Mouse (Mus musculus): ENCODE results near the gene Olfr1201. TPM values are rescaled to one million over a fixed set of nuclear protein-coding genes. Genes with fewer than 3 reads are reported as not detected.

The Olfr1201 gene
- not detected for polyA plus RNA-seq (2014; fragmentation: Illumina TruSeq; extraction: RNeasy Lipid Tissue Mini Kit (QIAGEN cat#74804); ENCODE audit: low read depth, low replicate concordance)

DNA sequence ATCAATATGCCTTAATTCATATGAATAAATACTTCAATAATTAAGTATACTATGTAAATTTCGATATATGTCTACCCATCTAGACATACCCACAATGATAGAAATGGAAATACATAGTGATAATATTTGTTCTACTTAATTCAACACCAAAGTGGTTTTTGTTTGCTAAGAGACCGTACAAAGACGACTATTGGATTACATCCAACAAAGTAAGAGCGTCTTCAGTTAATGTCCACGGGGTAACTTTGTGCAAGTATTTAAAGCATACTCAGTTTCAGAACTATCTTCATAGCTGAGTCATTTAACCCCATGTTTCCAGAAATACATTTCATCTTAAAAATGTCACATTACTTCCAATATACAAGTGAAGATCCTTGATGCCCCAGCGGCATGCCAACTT, at the start of gene Olfr1201:
Gene Olfr1201 (plus strand): TSS at position 301 of the 400 bp plus-strand sequence.

DNA sequence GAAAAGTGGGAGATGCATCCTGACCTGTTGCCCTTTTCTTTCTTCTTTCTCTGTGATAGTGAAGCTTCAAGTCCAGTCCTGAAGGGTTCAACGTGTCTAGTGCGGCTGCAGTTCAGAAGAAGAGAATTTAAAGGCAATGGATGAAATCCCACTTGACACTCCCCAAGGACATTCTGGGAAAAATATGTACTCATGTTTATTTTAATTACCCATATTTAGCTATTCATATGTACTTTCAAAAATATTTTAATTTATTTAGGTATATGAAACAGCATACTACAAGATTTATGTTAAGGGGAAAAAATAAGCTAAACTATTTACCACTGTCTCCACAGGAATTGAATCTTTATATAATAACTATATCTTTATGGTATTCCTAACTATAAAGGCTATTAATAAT, 41.6 kb upstream of the Olfr1201 start, which contains the start of gene Olfr1198:
Gene Olfr1198 (minus strand): TSS at position 101 of the 400 bp plus-strand sequence.

DNA sequence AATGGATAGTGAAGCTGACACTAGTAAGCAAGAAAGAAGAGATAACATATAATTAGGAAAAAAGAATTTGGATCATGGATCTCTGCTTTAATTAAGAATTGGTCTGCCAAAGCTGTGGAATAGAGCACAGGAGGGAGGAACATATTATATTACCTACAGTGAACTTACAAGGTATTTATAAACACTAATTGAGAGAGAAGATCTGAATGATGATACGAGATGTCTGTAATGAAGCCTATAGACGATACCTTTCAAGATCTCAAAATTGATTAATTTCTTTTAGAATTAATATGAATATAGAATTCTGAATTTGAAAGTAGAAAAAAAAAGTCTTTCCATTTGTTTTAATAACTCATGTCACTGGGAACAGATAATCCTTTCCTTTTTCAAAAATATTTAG, 32.5 kb upstream of the Olfr1201 start, which contains the start of gene Olfr1199:
Gene Olfr1199 (minus strand): TSS at position 101 of the 400 bp plus-strand sequence.

DNA sequence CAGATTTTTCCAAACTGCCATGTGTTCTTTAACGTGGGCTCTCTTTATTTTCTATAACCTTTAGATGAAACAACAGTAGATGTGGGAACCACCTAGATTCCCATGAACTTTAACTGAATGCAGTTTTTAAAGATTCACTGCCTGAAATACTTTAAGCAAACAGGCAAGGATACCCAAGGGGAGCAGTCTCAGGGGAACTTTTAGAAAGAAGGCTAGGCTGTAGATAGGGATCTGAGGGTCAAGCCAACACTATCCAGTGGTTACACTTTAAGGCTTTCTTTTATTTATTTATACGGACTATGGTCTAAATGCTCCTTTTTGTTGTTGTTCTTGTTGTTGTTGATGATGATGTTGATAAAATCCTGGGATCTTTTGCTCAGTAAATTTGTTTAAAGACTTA, 22.4 kb upstream of the Olfr1201 start, which contains the start of gene Olfr1200:
Gene Olfr1200 (minus strand): TSS at position 101 of the 400 bp plus-strand sequence.

DNA sequence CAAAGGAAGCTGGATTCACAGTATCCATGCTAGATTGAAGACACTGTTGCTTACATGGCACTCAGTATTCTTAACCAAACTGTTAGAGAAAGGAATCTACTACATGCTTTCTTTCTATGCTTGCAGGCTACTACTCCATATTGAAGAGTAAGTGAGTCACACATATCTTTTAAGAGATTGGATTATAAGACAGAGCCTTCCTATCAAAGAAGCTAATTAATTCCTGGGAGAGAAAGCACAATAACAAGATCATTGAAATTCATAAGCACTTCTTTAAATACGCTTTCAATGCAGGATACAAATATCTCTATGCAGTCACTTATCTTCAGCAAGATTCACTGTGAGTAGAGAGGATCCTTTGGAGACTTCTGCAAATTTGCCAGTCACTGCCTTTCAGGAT, 21.4 kb downstream of the Olfr1201 start, which contains the start of gene Olfr1202:
Gene Olfr1202 (plus strand): TSS at position 301 of the 400 bp plus-strand sequence.

DNA sequence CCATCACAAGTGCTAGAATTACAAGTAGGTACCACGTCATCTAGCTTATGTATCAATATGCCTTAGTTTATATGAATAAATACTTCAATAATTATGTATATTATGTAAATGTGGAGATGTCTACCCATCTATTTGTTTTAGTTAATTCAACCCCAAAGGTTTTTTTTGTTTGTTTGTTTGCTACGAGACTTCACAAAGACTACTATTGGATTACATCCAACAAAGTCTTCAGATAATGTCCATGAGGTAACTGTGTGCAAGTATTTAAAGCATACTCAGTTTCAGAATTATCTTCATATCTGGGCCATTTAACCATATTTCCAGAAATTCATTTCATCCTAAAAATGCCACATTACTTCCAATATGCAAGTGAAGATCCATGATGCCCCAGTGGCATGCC, 36.6 kb downstream of the Olfr1201 start, which contains the start of gene Olfr1205:
Gene Olfr1205 (plus strand): TSS at position 301 of the 400 bp plus-strand sequence.

Other genes starting within 250 kb of the Olfr1201 start
- not detected for gene Olfr1188, start 236.1 kb upstream of the Olfr1201 start, polyA plus RNA-seq (2014; fragmentation: Illumina TruSeq; extraction: RNeasy Lipid Tissue Mini Kit (QIAGEN cat#74804); ENCODE audit: low read depth, low replicate concordance)
- not detected for gene Olfr1189, start 206.6 kb upstream of the Olfr1201 start, polyA plus RNA-seq (2014; fragmentation: Illumina TruSeq; extraction: RNeasy Lipid Tissue Mini Kit (QIAGEN cat#74804); ENCODE audit: low read depth, low replicate concordance)
- gene Olfr1191-ps1, start 152.5 kb upstream of the Olfr1201 start, polyA plus RNA-seq (2014; fragmentation: Illumina TruSeq; extraction: RNeasy Lipid Tissue Mini Kit (QIAGEN cat#74804); ENCODE audit: low read depth, low replicate concordance) = not detected
- not detected for gene Olfr1192-ps1, start 144.5 kb upstream of the Olfr1201 start, polyA plus RNA-seq (2014; fragmentation: Illumina TruSeq; extraction: RNeasy Lipid Tissue Mini Kit (QIAGEN cat#74804); ENCODE audit: low read depth, low replicate concordance)
- gene Olfr1193, start 117.4 kb upstream of the Olfr1201 start, polyA plus RNA-seq (2014; fragmentation: Illumina TruSeq; extraction: RNeasy Lipid Tissue Mini Kit (QIAGEN cat#74804); ENCODE audit: low read depth, low replicate concordance) = not detected
- gene Olfr1195, start 103.8 kb upstream of the Olfr1201 start, polyA plus RNA-seq (2014; fragmentation: Illumina TruSeq; extraction: RNeasy Lipid Tissue Mini Kit (QIAGEN cat#74804); ENCODE audit: low read depth, low replicate concordance) = not detected
- gene Olfr1196, start 88.4 kb upstream of the Olfr1201 start, polyA plus RNA-seq (2014; fragmentation: Illumina TruSeq; extraction: RNeasy Lipid Tissue Mini Kit (QIAGEN cat#74804); ENCODE audit: low read depth, low replicate concordance) = not detected
- not detected for gene Olfr1197, start 60.7 kb upstream of the Olfr1201 start, polyA plus RNA-seq (2014; fragmentation: Illumina TruSeq; extraction: RNeasy Lipid Tissue Mini Kit (QIAGEN cat#74804); ENCODE audit: low read depth, low replicate concordance)
- gene Olfr1198, start 41.7 kb upstream of the Olfr1201 start, polyA plus RNA-seq (2014; fragmentation: Illumina TruSeq; extraction: RNeasy Lipid Tissue Mini Kit (QIAGEN cat#74804); ENCODE audit: low read depth, low replicate concordance) = not detected
- not detected for gene Olfr1199, start 32.6 kb upstream of the Olfr1201 start, polyA plus RNA-seq (2014; fragmentation: Illumina TruSeq; extraction: RNeasy Lipid Tissue Mini Kit (QIAGEN cat#74804); ENCODE audit: low read depth, low replicate concordance)
- gene Olfr1200, start 22.5 kb upstream of the Olfr1201 start, polyA plus RNA-seq (2014; fragmentation: Illumina TruSeq; extraction: RNeasy Lipid Tissue Mini Kit (QIAGEN cat#74804); ENCODE audit: low read depth, low replicate concordance) = not detected
- gene Olfr1202, start 21.5 kb downstream of the Olfr1201 start, polyA plus RNA-seq (2014; fragmentation: Illumina TruSeq; extraction: RNeasy Lipid Tissue Mini Kit (QIAGEN cat#74804); ENCODE audit: low read depth, low replicate concordance) = not detected
- gene Olfr1205, start 36.7 kb downstream of the Olfr1201 start, polyA plus RNA-seq (2014; fragmentation: Illumina TruSeq; extraction: RNeasy Lipid Tissue Mini Kit (QIAGEN cat#74804); ENCODE audit: low read depth, low replicate concordance) = not detected
- not detected for gene Olfr1204, start 56.3 kb downstream of the Olfr1201 start, polyA plus RNA-seq (2014; fragmentation: Illumina TruSeq; extraction: RNeasy Lipid Tissue Mini Kit (QIAGEN cat#74804); ENCODE audit: low read depth, low replicate concordance)
- not detected for gene Olfr1206, start 70.2 kb downstream of the Olfr1201 start, polyA plus RNA-seq (2014; fragmentation: Illumina TruSeq; extraction: RNeasy Lipid Tissue Mini Kit (QIAGEN cat#74804); ENCODE audit: low read depth, low replicate concordance)
- gene Olfr1208, start 109.3 kb downstream of the Olfr1201 start, polyA plus RNA-seq (2014; fragmentation: Illumina TruSeq; extraction: RNeasy Lipid Tissue Mini Kit (QIAGEN cat#74804); ENCODE audit: low read depth, low replicate concordance) = not detected
- gene Olfr1209, start 122.1 kb downstream of the Olfr1201 start, polyA plus RNA-seq (2014; fragmentation: Illumina TruSeq; extraction: RNeasy Lipid Tissue Mini Kit (QIAGEN cat#74804); ENCODE audit: low read depth, low replicate concordance) = not detected
- gene Olfr1211, start 145.1 kb downstream of the Olfr1201 start, polyA plus RNA-seq (2014; fragmentation: Illumina TruSeq; extraction: RNeasy Lipid Tissue Mini Kit (QIAGEN cat#74804); ENCODE audit: low read depth, low replicate concordance) = not detected
- gene Olfr1212, start 160.9 kb downstream of the Olfr1201 start, polyA plus RNA-seq (2014; fragmentation: Illumina TruSeq; extraction: RNeasy Lipid Tissue Mini Kit (QIAGEN cat#74804); ENCODE audit: low read depth, low replicate concordance) = not detected
- not detected for gene Gm13762, start 187.2 kb downstream of the Olfr1201 start, polyA plus RNA-seq (2014; fragmentation: Illumina TruSeq; extraction: RNeasy Lipid Tissue Mini Kit (QIAGEN cat#74804); ENCODE audit: low read depth, low replicate concordance)
- gene Olfr1214, start 199.6 kb downstream of the Olfr1201 start, polyA plus RNA-seq (2014; fragmentation: Illumina TruSeq; extraction: RNeasy Lipid Tissue Mini Kit (QIAGEN cat#74804); ENCODE audit: low read depth, low replicate concordance) = not detected
- not detected for gene Olfr1215, start 213.9 kb downstream of the Olfr1201 start, polyA plus RNA-seq (2014; fragmentation: Illumina TruSeq; extraction: RNeasy Lipid Tissue Mini Kit (QIAGEN cat#74804); ENCODE audit: low read depth, low replicate concordance)
- not detected for gene Olfr1216, start 225.3 kb downstream of the Olfr1201 start, polyA plus RNA-seq (2014; fragmentation: Illumina TruSeq; extraction: RNeasy Lipid Tissue Mini Kit (QIAGEN cat#74804); ENCODE audit: low read depth, low replicate concordance)
- gene Olfr1217, start 239.0 kb downstream of the Olfr1201 start, polyA plus RNA-seq (2014; fragmentation: Illumina TruSeq; extraction: RNeasy Lipid Tissue Mini Kit (QIAGEN cat#74804); ENCODE audit: low read depth, low replicate concordance) = not detected

Measured in kidney, adult 10 weeks (tissue).